Mouse (Mus musculus) CH12.LX (cell line): Measurements from ENCODE around the gene Pigu.

Experiments used
- CTCF ChIP-seq, 2 experiments: IDR thresholded peaks in 1 of 2; conservative IDR thresholded peaks in 1 of 2; 2 replicates each; pipeline ENCODE4 v1.5.1; 2011 to 2012; ENCODE audit warnings: low read depth in 2 of 2, low read length in 2 of 2, improper control_type of control experiment in 1 of 2, inconsistent platforms in 1 of 2, mild to moderate bottlenecking in 1 of 2, moderate library complexity in 1 of 2
- E2F4 ChIP-seq: IDR thresholded peaks from 2 replicates; pipeline ENCODE4 v1.6.1; 2011; ENCODE audit warnings: low read depth, low read length, improper control_type of control experiment; ENCODE audit not compliant: insufficient replicate concordance
- ZC3H11A ChIP-seq: IDR thresholded peaks from 2 replicates; pipeline ENCODE4 v1.6.1; 2012; ENCODE audit warnings: low read depth, mild to moderate bottlenecking, inconsistent platforms, low read length, improper control_type of control experiment

DNA sequence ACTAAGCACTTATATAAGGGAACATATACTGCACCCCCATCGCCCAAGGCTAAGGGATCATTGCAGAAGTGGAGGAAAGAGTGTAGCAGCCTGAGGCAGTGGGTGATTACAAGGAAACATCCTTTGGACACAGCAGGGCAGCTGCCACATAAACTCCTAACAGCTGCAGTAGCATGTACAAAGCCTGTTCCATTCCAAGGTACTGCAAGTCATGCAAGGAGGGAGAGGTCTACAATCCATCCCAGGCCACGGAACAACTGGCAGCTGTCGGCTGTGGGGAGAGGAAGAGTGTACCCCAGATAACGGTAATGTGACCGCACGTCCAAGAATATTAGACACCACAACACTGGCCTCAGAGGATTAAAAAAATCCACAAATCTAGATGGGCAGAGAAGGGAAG is 91.7 kb downstream of the Pigu start:
- TF ChIP-seq E2F4: no peak
- no peak for TF ChIP-seq ZC3H11A
- TF ChIP-seq CTCF (conservative IDR thresholded peaks at IDR 0.05 in 1 of 2, IDR thresholded peaks at IDR 0.05 in 1 of 2; ENCODE audit: low read depth in 2 of 2, low read length in 2 of 2): no peak
